Mouse (Mus musculus) gastrocnemius, postnatal 14 days (tissue): ENCODE data around the gene Rcor1. TPM values are rescaled to one million over a fixed set of nuclear protein-coding genes. Genes with fewer than 3 reads are reported as not detected.
"Not testable (repeated sequence)": the region's sequence is repeated elsewhere in the genome, so short reads cannot be mapped to it uniquely, and the experiment has no call there.

Experiments used
- DNase-seq: peaks from one replicate; pipeline ENCODE4 v3.0.0; 2021; ENCODE audit warnings: mixed read lengths
- intact Hi-C: fragments of 180-260 bp; cut with DNase I; formaldehyde crosslinking; loops from one replicate; pipeline ENCODE4 v1.15.1; 2025; ENCODE audit warnings: low total_unique reads
- total RNA-seq, 2 experiments: library from RNA; stranded (reverse); gene quantifications; 2 replicates each; pipeline ENCODE4 v1.2.3; 2021

Rcor1 gene
- total RNA-seq, 2 experiments from 2014 or later: 11.5 to 12.7 TPM

DNA sequence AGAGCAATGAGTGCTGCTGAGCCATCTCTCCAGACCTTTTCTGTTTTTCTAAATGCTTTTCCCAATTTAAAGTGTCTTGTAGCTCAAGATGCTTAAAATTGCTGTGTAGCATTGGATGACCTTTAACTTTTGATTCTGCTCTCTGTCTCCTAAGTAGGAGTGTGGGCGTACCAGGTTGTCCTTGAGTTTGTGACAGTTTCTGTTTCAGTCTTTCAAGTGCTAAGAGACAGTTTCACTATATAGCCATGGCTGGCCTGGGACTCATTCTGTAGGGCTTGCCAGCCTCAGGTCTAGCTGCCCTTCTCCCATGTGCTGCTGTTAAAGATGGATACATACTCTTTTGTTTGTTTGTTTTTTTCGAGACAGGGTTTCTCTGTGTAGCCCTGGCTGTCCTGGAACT, 9.1 kb downstream of the Rcor1 start:
- DNase-seq: no peak
- intact Hi-C loops: no loop called here

DNA sequence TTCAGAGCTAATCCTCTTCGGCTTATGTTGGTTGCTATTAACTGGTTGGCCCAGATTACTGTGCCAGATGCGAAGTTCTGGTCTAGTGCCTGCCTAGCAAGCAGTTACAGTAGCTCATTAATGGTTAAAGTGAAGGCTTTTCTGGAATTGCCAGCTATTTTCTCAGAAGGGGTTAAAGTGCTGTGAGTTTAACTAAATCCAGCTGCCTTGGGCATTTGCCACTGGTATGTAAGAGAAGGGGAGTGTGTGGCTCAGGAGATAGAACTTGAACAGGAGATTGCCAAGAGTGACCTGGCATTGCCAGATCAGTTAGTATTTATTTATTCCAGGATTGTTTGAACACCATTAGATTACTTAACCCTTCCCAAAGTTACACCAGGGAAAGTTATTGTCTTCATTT, 11.1 kb downstream of the Rcor1 start:
- intact Hi-C loops: no loop called here
- no peak for DNase-seq

DNA sequence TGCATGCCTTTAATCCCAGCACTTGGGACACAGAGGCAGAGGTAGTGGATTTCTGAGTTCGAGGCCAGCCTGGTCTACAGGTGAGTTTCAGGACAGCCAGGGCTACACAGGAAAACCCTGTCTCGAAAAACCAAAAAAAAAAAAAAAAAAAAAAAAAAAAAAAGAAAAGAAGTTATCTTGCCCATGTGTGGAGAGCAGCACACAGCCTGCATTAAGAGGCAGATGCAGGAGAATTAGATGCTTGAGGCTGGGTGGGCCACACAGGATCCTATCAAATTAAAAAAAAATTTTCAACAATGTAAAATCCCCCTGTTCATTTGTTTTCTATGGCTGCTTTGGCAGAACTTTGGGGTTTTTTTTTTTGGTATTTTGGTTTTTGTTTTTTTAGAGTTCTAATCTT, 24.2 kb downstream of the Rcor1 start:
- intact Hi-C loops: no loop called here
- DNase-seq: no peak

DNA sequence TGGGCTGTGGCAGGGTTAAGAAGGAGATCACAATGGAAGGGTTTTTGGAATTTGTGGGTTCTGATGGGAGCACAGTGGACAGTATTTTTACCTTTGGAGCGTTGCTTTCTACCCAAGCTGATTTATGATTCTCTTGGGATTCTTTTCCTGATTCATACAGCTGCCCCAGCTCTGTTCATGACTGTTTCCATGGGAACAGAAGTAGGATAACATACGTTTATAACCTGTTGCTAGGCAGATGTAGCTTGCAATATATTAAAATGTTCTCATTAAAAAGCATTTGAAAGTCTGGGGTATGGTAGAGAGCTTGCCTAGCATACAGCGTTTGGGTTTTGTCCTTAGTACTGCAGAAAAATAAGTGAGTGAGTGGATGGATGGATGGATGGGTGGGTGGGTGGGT, 25.1 kb downstream of the Rcor1 start:
- no peak for DNase-seq
- intact Hi-C loops: no loop called here

DNA sequence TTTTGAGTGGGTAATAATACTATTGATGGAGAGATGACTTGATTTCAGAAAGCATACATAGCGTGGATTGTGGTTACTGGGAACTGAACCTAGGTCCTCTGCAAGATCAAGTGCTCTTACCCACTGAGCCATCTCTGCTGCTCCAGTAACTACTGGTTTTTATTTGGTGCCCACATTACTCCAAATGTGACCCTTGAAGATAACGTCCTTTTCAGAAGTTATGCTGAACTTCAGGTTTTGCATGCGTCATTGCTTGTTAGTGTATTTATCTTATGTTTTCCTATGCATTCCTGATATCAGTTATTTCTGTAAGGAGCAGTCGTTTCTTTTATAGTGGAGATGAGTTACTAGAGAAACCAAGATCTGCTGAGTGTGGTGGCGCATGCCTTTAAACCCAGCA, 26.2 kb downstream of the Rcor1 start:
- intact Hi-C loops: no loop called here
- no peak for DNase-seq

DNA sequence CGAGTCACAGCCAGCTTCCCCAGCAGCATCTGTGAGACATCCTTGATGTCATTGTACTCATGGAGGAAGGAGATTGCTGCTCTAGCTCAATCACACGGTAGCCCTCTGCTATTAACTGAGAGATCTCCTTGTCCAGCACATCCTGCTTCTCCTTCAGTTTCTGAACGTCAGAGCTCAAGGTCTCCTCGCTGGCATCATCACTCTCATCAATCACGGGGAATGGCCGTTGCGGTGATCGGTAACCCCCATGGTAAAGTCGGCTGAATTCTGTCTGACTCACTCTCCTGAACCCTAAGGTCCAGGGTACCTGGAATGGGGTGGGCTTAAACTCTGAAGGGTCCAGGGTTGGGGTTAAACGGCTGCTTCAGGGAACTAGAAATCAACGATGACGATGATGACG, 28.7 kb downstream of the Rcor1 start:
- no peak for DNase-seq
- intact Hi-C loops: no loop called here

DNA sequence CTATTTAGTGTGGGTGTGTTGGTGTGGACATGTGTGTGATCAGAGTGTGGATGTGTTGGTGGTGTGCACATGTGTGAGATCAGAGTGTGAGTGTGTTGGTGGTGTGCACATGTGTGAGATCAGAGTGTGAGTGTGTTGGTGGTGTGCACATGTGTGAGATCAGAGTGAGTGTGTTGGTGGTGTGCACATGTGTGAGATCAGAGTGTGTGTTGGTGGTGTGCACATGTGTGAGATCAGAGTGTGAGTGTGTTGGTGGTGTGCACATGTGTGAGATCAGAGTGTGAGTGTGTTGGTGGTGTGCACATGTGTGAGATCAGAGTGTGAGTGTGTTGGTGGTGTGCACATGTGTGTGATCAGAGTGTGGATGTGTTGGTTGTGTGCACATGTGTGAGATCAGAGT, 30.1 kb downstream of the Rcor1 start:
- intact Hi-C loops, DNase-seq: not testable (repeated sequence)

DNA sequence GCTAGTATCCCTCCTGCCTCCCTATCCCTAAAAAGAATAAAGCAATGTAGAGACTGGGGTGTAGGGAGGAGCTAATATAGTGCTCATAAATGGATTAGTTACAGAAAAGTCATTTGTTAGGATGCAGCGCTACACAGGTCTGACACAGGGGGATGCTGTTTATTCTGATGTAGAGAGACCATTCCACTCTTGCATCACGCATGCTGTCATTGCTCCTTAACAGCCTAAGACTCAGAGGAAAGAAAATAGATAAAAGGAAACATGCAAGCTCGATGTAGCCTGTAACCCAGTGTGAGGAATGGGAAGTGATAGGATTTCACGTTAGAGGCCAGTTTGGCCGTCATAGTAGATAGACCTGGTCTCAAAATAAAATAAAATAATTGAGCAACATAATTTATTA, 31.9 kb downstream of the Rcor1 start:
- intact Hi-C loops: no loop called here
- no peak for DNase-seq

DNA sequence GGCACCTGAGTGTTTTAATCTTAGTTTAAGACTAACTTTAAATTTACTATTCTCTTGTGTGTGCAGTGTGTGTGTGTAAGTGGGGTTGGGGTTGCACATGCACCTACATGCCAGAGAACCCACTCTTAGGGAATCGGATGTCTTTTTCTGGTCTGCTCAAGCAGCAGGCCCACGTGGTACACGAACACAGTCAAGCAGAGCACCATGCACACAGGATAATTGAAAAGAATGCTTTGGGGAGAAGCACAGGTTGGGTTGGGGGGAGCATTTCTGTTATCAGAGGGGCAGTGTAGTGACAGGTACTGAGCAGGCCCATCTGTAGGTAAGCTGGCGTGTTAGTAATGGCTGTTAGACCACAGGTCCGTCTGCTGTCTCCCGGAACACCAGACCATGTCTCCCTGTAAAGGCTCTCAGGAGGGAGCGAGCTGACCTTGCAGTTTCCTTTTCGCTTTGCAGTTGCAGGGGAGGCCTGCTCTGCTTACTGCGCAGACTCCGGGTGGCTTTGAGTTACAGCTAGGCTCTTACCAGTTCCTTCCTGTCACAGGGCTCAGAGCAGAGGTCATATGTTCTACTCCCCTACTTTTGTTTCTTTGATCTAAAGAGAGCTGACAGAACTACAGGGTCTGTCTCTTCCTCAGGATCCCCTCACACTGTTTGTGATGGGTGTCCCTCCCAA, 32.5 kb downstream of the Rcor1 start:
- DNase-seq: peak; percentile 43
- intact Hi-C loops: no loop called here

DNA sequence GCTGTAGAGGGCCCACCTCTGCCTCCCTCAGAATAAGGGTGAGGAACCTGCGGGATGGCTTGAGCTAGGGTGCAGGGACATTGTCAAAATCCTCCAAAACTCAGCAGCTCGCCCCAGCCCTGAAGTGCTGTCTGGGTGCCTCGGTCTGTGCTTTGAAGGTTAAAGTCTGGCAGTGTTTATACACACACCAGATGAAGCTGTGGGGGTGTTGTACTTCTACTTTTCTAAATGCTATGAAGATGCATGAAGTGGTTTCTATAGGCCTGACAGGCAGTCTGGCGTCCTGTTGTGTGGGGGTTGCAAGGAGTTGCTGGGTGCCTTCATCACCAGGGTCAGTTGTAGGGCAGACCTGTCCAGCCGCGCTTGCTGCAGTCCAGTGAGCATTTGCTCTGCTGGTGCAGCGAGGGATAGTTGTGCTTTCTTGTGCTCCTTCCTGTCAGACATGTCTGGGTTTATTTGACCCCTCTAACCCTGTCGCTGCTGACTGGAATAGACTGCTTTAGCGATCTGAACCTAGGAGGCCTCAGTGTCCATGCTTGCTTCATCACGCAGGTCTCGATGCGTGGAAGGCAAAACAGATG, 37.3 kb downstream of the Rcor1 start:
- intact Hi-C loops: no loop called here
- no peak for DNase-seq

DNA sequence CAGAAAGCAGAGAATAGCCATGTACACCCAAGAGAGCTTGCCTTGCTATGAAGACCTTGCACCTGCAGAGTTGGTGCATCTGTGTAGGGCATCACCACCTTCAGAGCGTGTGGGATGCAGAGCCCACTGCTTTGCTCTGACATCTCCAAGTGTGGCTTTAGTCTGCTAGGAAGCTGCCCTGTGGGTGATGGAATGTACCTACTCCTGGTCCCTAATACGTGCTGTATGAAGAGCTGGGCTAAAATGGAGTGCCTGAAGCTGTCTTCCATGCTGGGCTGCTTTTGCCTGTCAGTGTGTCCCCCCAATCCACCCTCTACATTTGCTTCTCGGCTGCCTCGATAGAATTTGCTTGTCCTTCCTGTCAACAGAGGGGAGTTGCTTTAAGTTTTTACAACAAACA, 46.4 kb downstream of the Rcor1 start:
- no peak for DNase-seq
- intact Hi-C loops: no loop called here

DNA sequence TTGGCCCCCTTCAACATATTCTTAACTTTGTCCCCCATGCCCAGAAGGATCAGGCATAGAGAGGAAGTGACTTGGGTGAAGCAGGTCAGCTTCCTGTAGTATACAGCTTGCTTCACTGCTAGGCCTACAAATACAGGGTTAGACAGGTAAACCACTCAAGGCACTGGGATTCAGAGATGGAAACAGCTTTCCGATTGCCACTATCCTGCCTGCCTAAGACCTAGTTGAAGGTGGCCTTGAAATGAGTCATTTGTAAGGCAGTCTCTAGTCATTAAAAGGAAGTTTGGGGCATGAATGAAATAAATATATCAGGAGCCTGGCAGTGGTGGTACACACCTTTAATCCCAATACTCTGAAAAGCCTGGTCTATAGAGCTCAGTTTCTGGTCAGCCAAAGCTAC, 47.9 kb downstream of the Rcor1 start:
- DNase-seq: no peak
- intact Hi-C loops: no loop called here

DNA sequence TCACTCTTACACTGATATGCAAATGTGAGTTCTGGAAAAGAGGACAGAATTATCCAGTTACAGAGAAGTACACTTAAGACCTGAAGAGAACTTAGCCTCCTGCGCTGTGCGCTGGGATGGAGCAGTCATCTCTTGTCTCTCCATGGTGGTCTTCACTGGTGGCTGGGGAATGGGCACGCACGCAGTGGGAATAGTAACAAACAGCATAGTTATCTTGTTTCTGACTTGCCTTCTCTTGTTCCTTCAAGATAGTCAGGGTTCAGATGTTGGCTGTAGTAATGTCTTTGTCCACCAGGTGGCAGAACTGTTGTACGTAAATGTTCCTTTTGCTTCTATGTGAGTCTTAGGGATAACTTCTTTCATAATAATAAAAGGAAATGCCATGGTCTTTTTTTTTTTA, 49.0 kb downstream of the Rcor1 start:
- intact Hi-C loops: no loop called here
- DNase-seq: peak; percentile 34

DNA sequence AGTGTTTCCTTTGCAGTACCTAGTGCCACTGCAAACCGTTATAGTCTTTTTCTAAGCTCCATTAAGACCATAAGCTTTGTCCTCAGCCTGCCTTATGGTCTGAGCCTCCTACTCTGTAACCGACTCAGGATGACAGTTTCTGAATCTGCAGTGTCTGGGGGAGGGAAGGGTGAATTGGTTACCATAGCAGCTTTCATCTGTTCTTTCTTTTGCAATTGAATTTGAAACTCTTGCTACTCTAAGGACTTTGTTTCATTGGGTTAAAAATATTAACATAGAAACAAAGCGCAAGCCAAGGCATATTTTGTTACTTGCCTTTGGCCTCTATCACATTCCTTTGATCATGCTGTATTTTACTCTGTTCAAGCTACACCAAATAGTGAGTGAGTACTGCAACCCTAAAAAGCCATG, 49.6 kb downstream of the Rcor1 start:
- intact Hi-C loops: no loop called here
- DNase-seq: no peak

DNA sequence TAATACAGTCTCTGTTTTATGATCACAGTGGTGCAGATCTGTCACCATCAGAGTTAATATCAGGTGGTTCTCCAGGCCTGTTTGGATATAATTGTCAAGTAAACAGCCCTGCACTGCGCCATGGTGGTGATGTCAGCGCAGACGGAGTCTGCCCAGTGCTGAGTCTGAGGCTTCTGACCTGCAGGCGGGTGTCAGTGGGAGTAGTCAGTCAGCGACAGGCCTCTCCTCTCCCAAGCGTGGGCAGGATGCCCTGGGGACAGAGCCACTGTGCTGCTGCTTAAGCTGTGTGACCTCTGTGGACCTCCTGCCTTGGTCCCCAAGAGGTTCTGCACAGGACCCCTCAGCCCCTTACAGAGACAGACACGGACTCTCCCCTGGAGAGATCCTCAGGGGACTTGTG, 50.0 kb downstream of the Rcor1 start:
- peak; percentile 26 for DNase-seq
- intact Hi-C loops: no loop called here

DNA sequence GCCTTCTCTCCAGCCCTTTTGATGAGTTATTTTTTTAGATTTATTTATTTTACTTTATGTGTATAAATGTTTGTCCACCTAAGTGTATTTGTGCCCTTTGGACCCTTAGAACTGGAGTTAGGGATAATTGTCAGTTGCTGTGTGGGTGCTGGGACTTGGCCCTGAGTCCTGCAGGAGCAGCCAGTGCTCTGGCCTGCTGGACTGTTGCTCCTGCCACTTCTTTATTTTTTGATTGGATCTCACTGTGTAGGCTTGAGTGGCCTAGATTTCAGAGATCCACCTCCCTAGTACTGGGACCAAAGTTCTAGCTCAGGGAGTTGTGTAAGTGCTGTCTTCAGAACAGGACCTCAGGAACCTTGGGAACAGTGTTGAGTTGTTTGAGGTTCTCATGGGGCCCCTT, 51.6 kb downstream of the Rcor1 start:
- DNase-seq: no peak
- intact Hi-C loops: loop anchor here (10.0 kb wide), 1 partner anchor 154 kb away; no protein-coding TSS in a partner anchor

DNA sequence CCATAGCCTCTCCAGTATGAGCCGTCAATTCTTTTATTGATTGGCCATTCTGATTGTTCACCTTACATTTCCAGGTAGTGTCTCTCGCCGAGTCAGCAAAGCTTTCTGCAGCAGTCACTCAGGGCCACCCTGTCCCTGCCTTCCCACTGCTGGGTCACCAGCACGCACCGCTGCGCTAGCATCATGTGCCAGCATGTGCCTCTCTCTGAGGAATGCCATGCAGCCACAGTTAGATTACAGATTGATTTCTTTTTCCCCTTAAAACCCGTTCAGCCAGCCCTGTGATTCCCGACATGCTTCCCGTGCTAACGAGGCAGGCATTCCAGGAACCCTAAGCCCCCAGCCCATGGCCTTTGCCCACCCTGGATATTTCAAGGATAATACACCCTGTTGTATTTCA, 52.8 kb downstream of the Rcor1 start:
- intact Hi-C loops: loop anchor here (10.0 kb wide), 1 partner anchor 153 kb away; no protein-coding TSS in a partner anchor
- no peak for DNase-seq

DNA sequence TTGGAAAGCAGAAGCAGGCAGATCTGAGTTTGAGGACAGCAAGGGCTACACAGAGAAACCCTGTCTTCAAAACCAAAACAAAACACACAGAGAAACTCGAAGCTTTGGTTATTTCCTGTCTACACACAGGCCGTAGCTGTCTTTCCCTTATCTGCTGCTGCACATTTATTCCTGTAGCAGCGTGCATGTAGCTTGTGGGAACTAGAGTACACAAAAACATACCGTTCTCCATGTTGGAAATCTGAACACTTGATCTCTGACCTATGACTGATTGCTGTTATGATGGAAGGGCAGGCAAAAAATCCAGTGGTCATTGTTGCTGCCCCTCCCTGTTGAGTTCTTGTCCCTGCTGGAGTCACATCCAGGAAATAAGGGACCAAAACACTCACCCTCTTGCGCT, 54.9 kb downstream of the Rcor1 start:
- intact Hi-C loops: loop anchor here (10.0 kb wide), 1 partner anchor 151 kb away; no protein-coding TSS in a partner anchor
- DNase-seq: no peak

DNA sequence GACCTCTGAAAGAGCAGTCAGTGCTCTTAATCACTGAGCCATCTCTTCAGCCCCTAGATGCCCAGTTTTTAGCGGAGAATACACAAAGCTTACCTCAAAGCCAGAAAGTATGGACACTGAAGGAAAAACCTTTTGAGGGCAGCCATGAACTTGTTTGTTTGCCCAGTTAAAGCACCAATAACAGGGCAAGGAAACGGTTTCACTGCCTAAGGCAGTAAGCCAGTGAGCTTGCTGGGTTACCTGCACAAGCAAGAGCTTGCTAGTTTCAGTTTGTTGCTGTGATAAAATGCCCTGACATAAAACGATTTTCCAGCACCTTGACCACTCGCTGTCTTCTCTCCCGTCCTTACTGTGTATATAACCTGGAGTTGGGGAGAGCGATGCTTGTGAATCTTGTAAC, 55.9 kb downstream of the Rcor1 start:
- intact Hi-C loops: loop anchor here (10.0 kb wide), 1 partner anchor 150 kb away; no protein-coding TSS in a partner anchor
- DNase-seq: no peak

DNA sequence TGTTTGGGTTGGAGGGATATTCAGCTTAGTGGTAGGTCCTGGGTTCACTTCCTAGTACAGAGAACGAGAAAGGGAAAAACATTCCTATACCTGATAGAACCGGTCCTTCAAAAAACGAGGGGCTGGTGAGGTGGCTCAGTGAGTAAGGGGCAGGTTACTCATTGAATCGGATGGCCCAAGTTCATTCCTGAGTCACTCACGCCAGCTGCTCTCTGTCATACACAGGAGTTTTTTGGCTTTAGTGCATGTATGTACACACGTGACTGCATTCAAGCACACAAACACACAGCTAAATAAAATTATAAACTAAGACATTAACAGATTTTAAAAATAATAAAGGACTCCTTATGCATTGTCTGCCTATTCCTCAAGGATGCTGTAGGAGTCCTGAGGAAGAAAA, 57.1 kb downstream of the Rcor1 start:
- DNase-seq: no peak
- intact Hi-C loops: loop anchor here (10.0 kb wide), 1 partner anchor 149 kb away; no protein-coding TSS in a partner anchor

DNA sequence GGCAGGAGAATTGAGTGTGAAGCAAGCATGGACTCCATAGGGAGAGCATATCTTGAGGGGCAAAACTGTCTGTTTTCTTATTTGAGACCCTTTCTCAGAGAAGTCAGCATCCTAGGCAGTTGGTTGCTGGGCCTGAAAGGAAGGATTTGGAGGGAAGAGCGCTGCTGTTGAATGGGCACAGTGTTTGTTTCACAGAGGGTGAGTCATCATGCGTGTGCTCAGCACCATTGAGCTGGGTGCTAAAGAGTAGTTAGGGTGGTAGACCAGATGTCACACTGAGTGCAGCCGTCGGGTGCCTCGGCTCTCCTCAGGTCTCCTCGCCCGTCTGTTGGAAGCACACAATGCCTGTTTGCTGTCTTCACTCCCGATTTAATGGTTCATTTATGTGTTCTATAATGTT, 57.9 kb downstream of the Rcor1 start:
- no peak for DNase-seq
- intact Hi-C loops: loop anchor here (10.0 kb wide), 1 partner anchor 148 kb away; no protein-coding TSS in a partner anchor
